Mouse (Mus musculus): Measurements from ENCODE around the gene Misp. TPM values are rescaled to one million over a fixed set of nuclear protein-coding genes. Genes with fewer than 3 reads are reported as not detected.
A peak's percentile ranks its signal among the peaks of the same experiment; 100 is the strongest.

The Misp gene
- polyA plus RNA-seq, 1 experiment from 2014 or later = 10.5 TPM

GRCm38 (mm10) chr10:79783920-79784800 is 36.6 kb upstream of the Misp start:
- Histone ChIP-seq H3K27me3 (replicated peaks; ENCODE audit: insufficient read depth, low read length) (no peaks in the 10 kb centered on the region), H3K9me3 (ENCODE audit: low read length) (no peaks in the 10 kb centered on the region), H3K36me3 (ENCODE audit: insufficient read depth, low read length) (no peaks in the 10 kb centered on the region; the same call in 1 of the 2 replicates), H3K9ac (replicated peaks; ENCODE audit: low read depth) (no peak overlapping the region), H3K4me3 (ENCODE audit: low read depth, low read length) (no peak overlapping the region), H3K4me1 (ENCODE audit: insufficient read depth, low read depth, low read length) (peaks cover 4% of the 10 kb centered on the region; the same call in 1 of the 2 replicates), H3K27ac (ENCODE audit: low read length) (no peak overlapping the region), H3K4me2 (replicated peaks; ENCODE audit: low read depth, low read length) (no peak overlapping the region)
- DNase-seq (ENCODE audit: low spot score) (no peak), ATAC-seq (no peak)
- TF ChIP-seq CTCF (IDR thresholded peaks at IDR 0.05) = peak; percentile 64
- TF ChIP-seq EP300 (IDR thresholded peaks at IDR 0.05) = no peak
- 40% methylated on average over 27 of the region's 27 CpGs for WGBS

- H3K27ac ChIP-seq (ENCODE audit: low read length) = no peak overlapping the region
- peak; percentile 90 for TF ChIP-seq CTCF (IDR thresholded peaks at IDR 0.05)
- TF ChIP-seq EP300 (IDR thresholded peaks at IDR 0.05) = no peak
- WGBS = 32% methylated on average over 7 of the region's 7 CpGs
Measured at GRCm38 (mm10) chr10:79788386-79789158, 32.2 kb upstream of the Misp start.

GRCm38 (mm10) chr10:79789581-79789980 is 31.2 kb upstream of the Misp start:
- no peak for TF ChIP-seq EP300 (IDR thresholded peaks at IDR 0.05)
- no peak for TF ChIP-seq CTCF (IDR thresholded peaks at IDR 0.05)
- no peak overlapping the region for H3K9ac ChIP-seq (replicated peaks; ENCODE audit: low read depth)
- no peaks in the 10 kb centered on the region for H3K9me3 ChIP-seq (ENCODE audit: low read length)
- WGBS = 49% methylated on average over 2 of the region's 2 CpGs
- DNase-seq (ENCODE audit: low spot score) = no peak
- ATAC-seq = no peak
- no peak overlapping the region for H3K27ac ChIP-seq (ENCODE audit: low read length)
- peaks cover 7% of the 10 kb centered on the region; the same call in 1 of the 2 replicates for H3K4me1 ChIP-seq (ENCODE audit: insufficient read depth, low read depth, low read length)
- no peaks in the 10 kb centered on the region for H3K27me3 ChIP-seq (replicated peaks; ENCODE audit: insufficient read depth, low read length)
- no peak overlapping the region for H3K4me2 ChIP-seq (replicated peaks; ENCODE audit: low read depth, low read length)
- no peaks in the 10 kb centered on the region for H3K36me3 ChIP-seq (ENCODE audit: insufficient read depth, low read length)
- no peak overlapping the region for H3K4me3 ChIP-seq (ENCODE audit: low read depth, low read length)

More at GRCm38 (mm10) chr10:79788386-79789158, 32.2 kb upstream of the Misp start:
- Histone ChIP-seq H3K36me3 (ENCODE audit: insufficient read depth, low read length) (no peaks in the 10 kb centered on the region), H3K4me3 (ENCODE audit: low read depth, low read length) (no peak overlapping the region), H3K9ac (replicated peaks; ENCODE audit: low read depth) (no peak overlapping the region), H3K4me2 (replicated peaks; ENCODE audit: low read depth, low read length) (no peak overlapping the region), H3K9me3 (ENCODE audit: low read length) (no peaks in the 10 kb centered on the region), H3K4me1 (ENCODE audit: insufficient read depth, low read depth, low read length) (no peaks in the 10 kb centered on the region), H3K27me3 (replicated peaks; ENCODE audit: insufficient read depth, low read length) (no peaks in the 10 kb centered on the region)
- peak; percentile 83 for DNase-seq (ENCODE audit: low spot score)
- ATAC-seq = peak; percentile 23; the same call in 1 of the 2 replicates

GRCm38 (mm10) chr10:79790861-79791260 is 29.9 kb upstream of the Misp start, which contains the start of gene Prss57:
Gene Prss57, minus strand, starts transcription at chr10:79790961.
- WGBS = 71% methylated on average over 4 of the region's 4 CpGs
- H3K4me3 ChIP-seq (ENCODE audit: low read depth, low read length) = no peak within 1 kb of the TSS
- no peak within 1 kb of the TSS for H3K27ac ChIP-seq (ENCODE audit: low read length)
- H3K27me3 ChIP-seq (replicated peaks; ENCODE audit: insufficient read depth, low read length) = no peaks in the 10 kb centered on the region
- peaks cover 10% of the 10 kb centered on the region; the same call in 1 of the 2 replicates for H3K4me1 ChIP-seq (ENCODE audit: insufficient read depth, low read depth, low read length)
- H3K9me3 ChIP-seq (ENCODE audit: low read length) = no peaks in the 10 kb centered on the region
- H3K4me2 ChIP-seq (replicated peaks; ENCODE audit: low read depth, low read length) = no peak within 1 kb of the TSS
- TF ChIP-seq CTCF (IDR thresholded peaks at IDR 0.05) (no peak), EP300 (IDR thresholded peaks at IDR 0.05) (no peak)
- no peak within 1 kb of the TSS for H3K9ac ChIP-seq (replicated peaks; ENCODE audit: low read depth)
- no peaks in the 10 kb centered on the region for H3K36me3 ChIP-seq (ENCODE audit: insufficient read depth, low read length)
- DNase-seq (ENCODE audit: low spot score) (no peak), ATAC-seq (no peak)

- Histone ChIP-seq H3K9me3 (ENCODE audit: low read length) (no peaks in the 10 kb centered on the region), H3K27me3 (replicated peaks; ENCODE audit: insufficient read depth, low read length) (no peaks in the 10 kb centered on the region), H3K4me3 (ENCODE audit: low read depth, low read length) (no peak overlapping the region), H3K36me3 (ENCODE audit: insufficient read depth, low read length) (no peaks in the 10 kb centered on the region), H3K4me2 (replicated peaks; ENCODE audit: low read depth, low read length) (no peak overlapping the region), H3K9ac (replicated peaks; ENCODE audit: low read depth) (no peak overlapping the region), H3K4me1 (ENCODE audit: insufficient read depth, low read depth, low read length) (peaks cover 10% of the 10 kb centered on the region; the same call in 1 of the 2 replicates), H3K27ac (ENCODE audit: low read length) (no peak overlapping the region)
- DNase-seq (ENCODE audit: low spot score) (no peak), ATAC-seq (no peak)
- TF ChIP-seq CTCF (IDR thresholded peaks at IDR 0.05) = no peak
- TF ChIP-seq EP300 (IDR thresholded peaks at IDR 0.05) = no peak
- WGBS = 75% methylated on average over 5 of the region's 5 CpGs
Measured at GRCm38 (mm10) chr10:79792339-79793040, 28.3 kb upstream of the Misp start.
